Mouse (Mus musculus) CH12.LX (cell line): Measurements from ENCODE around the gene Git2. TPM values are rescaled to one million over a fixed set of nuclear protein-coding genes. Genes with fewer than 3 reads are reported as not detected.

Source experiments
- DNase-seq: peaks from one replicate; pipeline ENCODE4 v3.0.0-alpha.2; 2013; ENCODE audit errors: extremely low read depth
- H3K27ac ChIP-seq: 2 replicates; pipeline ENCODE4 v1.5.1; 2012; ENCODE audit warnings: low read depth, mild to moderate bottlenecking, control low read depth, moderate library complexity; ENCODE audit not compliant: insufficient read depth
- H3K27me3 ChIP-seq: replicated peaks from 2 replicates; pipeline ENCODE3; 2012; ENCODE audit warnings: inconsistent platforms
- H3K36me3 ChIP-seq, 2 experiments: replicated peaks in 1 of 2; 2 replicates each; pipeline versions ENCODE3 to v1.6.1; 2012; ENCODE audit warnings: inconsistent platforms in 1 of 2, low read length in 1 of 2, mild to moderate bottlenecking in 1 of 2, mixed read lengths in 1 of 2, moderate library complexity in 1 of 2; ENCODE audit not compliant: control insufficient read depth in 1 of 2, insufficient read depth in 1 of 2
- H3K4me1 ChIP-seq, 2 experiments: 2 replicates each; pipeline ENCODE4 v1.6.1; 2012; ENCODE audit warnings: inconsistent platforms in 1 of 2, moderate library complexity in 1 of 2; ENCODE audit not compliant: insufficient read depth in 2 of 2, control insufficient read depth in 1 of 2
- H3K4me2 ChIP-seq: 2 replicates; pipeline ENCODE4 v1.6.1; 2012; ENCODE audit warnings: low read depth, mild to moderate bottlenecking, control low read depth; ENCODE audit not compliant: poor library complexity, insufficient read depth, severe bottlenecking
- H3K4me3 ChIP-seq, 3 experiments: fragments of 150-350 bp in 1 of 3; sonication (generic) in 1 of 3; replicated peaks in 1 of 3; 2 replicates each; pipeline versions ENCODE3 to v1.5.1; 2011 to 2012; ENCODE audit warnings: low read depth in 2 of 3, low read length in 2 of 3, mild to moderate bottlenecking in 2 of 3, moderate library complexity in 2 of 3, control low read depth in 1 of 3, improper control_type of control experiment in 1 of 3, inconsistent platforms in 1 of 3, mixed read lengths in 1 of 3; ENCODE audit not compliant: poor library complexity in 1 of 3
- H3K79me2 ChIP-seq: replicated peaks from 2 replicates; pipeline ENCODE4 v1.6.1; 2012; ENCODE audit warnings: mild to moderate bottlenecking, moderate library complexity; ENCODE audit not compliant: control insufficient read depth, poor library complexity, insufficient read depth, severe bottlenecking; ENCODE audit errors: extremely low read depth
- H3K9ac ChIP-seq: 2 replicates; pipeline ENCODE4 v1.6.1; 2012; ENCODE audit warnings: low read depth, mild to moderate bottlenecking, control low read depth, moderate library complexity; ENCODE audit not compliant: insufficient read depth
- H3K9me3 ChIP-seq: replicated peaks from 2 replicates; pipeline ENCODE3; 2012; ENCODE audit warnings: low read length, inconsistent platforms, mixed read lengths
- CHD2 ChIP-seq: IDR thresholded peaks from 2 replicates; pipeline ENCODE4 v1.6.1; 2011; ENCODE audit warnings: low read length, improper control_type of control experiment
- CTCF ChIP-seq, 2 experiments: IDR thresholded peaks in 1 of 2; conservative IDR thresholded peaks in 1 of 2; 2 replicates each; pipeline ENCODE4 v1.5.1; 2011 to 2012; ENCODE audit warnings: low read depth in 2 of 2, low read length in 2 of 2, improper control_type of control experiment in 1 of 2, inconsistent platforms in 1 of 2, mild to moderate bottlenecking in 1 of 2, moderate library complexity in 1 of 2
- ELF1 ChIP-seq: IDR thresholded peaks from 2 replicates; pipeline ENCODE4 v1.6.1; 2014; ENCODE audit warnings: low read depth, mild to moderate bottlenecking, inconsistent platforms, low read length, improper control_type of control experiment
- ETS1 ChIP-seq: conservative IDR thresholded peaks from 2 replicates; pipeline ENCODE4 v1.6.1; 2012; ENCODE audit warnings: low read depth, mild to moderate bottlenecking, inconsistent platforms, low read length, improper control_type of control experiment, moderate library complexity
- IRF4 ChIP-seq: IDR thresholded peaks from 2 replicates; pipeline ENCODE4 v1.6.1; 2014; ENCODE audit warnings: low read depth, mild to moderate bottlenecking, inconsistent platforms, low read length, improper control_type of control experiment
- NELFE ChIP-seq: IDR thresholded peaks from 2 replicates; pipeline ENCODE4 v1.6.1; 2011; ENCODE audit warnings: low read depth, low read length, improper control_type of control experiment
- POLR2AphosphoS2 ChIP-seq: IDR thresholded peaks from 2 replicates; pipeline ENCODE4 v1.6.1; 2011; ENCODE audit warnings: low read depth, low read length, improper control_type of control experiment
- RAD21 ChIP-seq: IDR thresholded peaks from 2 replicates; pipeline ENCODE4 v1.6.1; 2011; ENCODE audit warnings: low read depth, mild to moderate bottlenecking, low read length, improper control_type of control experiment, moderate library complexity
- RCOR1 ChIP-seq: conservative IDR thresholded peaks from 2 replicates; pipeline ENCODE4 v1.6.1; 2012; ENCODE audit warnings: low read depth, mild to moderate bottlenecking, inconsistent platforms, low read length, improper control_type of control experiment
- SMC3 ChIP-seq: IDR thresholded peaks from 2 replicates; pipeline ENCODE4 v1.6.1; 2011; ENCODE audit warnings: low read depth, low read length, improper control_type of control experiment
- UBTF ChIP-seq: IDR thresholded peaks from 2 replicates; pipeline ENCODE4 v1.6.1; 2012; ENCODE audit warnings: low read depth, mild to moderate bottlenecking, inconsistent platforms, low read length, improper control_type of control experiment, moderate library complexity
- USF1 ChIP-seq: IDR thresholded peaks from 2 replicates; pipeline ENCODE4 v1.6.1; 2014; ENCODE audit warnings: low read depth, mild to moderate bottlenecking, inconsistent platforms, low read length, improper control_type of control experiment
- USF2 ChIP-seq: conservative IDR thresholded peaks from 2 replicates; pipeline ENCODE4 v1.6.1; 2011; ENCODE audit warnings: low read depth, low read length, improper control_type of control experiment
- ZC3H11A ChIP-seq: IDR thresholded peaks from 2 replicates; pipeline ENCODE4 v1.6.1; 2012; ENCODE audit warnings: low read depth, mild to moderate bottlenecking, inconsistent platforms, low read length, improper control_type of control experiment
- ZKSCAN1 ChIP-seq: IDR thresholded peaks from 2 replicates; pipeline ENCODE4 v1.6.1; 2012; ENCODE audit warnings: low read depth, inconsistent platforms, low read length, improper control_type of control experiment, borderline replicate concordance
- dilution Hi-C: fragments of 300-500 bp; cut with MboI; formaldehyde crosslinking; loops from 2 replicates; pipeline ENCODE4 v1.14.3; 2020; ENCODE audit warnings: low sequenced_read_pairs; ENCODE audit not compliant: extremely low pct_unique_long_range_greater_than_20kb, extremely low pct_ligation_motif_present
- in situ Hi-C: fragments of 300-500 bp; cut with MboI; formaldehyde crosslinking; loops from 3 replicates; pipeline ENCODE4 v1.14.3; 2019; ENCODE audit warnings: low sequenced_read_pairs, low pct_ligation_motif_present, low pct_unique_long_range_greater_than_20kb, mixed read lengths
- polyA plus RNA-seq: library from polyadenylated mRNA; unstranded; fragments of >175 nt; gene quantifications from 2 replicates; pipeline ENCODE4 v1.2.1, GENCODE M21; 2012; ENCODE audit warnings: low read depth; ENCODE audit not compliant: insufficient read length
- total RNA-seq, 2 experiments: library from RNA; depleted of rRNA; stranded (reverse); fragments of 300-350 nt in 1 of 2; fragments of >200 nt in 1 of 2; gene quantifications; 2 replicates each; pipeline ENCODE4 v1.2.3; 2012 to 2014

Git2 gene
- total and polyA plus RNA-seq, 3 experiments: 12.3 to 29.4 (median 22.1) TPM

DNA sequence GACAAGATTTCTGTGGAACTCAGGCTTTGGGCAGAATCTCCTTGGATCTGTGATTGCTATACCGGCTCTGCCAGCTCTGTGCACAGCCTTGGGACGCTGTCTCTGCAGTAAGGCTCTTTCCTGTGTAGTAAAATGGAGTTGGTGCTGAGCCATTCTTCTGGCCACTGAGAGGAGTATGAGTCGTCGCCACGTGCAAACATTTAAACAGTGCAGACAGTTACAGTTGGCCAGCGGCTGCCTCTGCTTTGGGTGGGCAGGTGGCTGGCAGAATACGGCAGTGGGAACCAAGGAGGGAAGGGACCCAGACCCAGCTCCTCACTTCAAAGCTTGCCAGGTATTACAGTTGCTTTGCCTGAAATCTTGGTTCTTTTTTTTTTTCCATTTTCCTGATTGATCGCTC is 21.9 kb upstream of the Git2 start:
- H3K36me3 ChIP-seq: peaks cover 59 to 91% of the 10 kb centered on the region in 2 experiments

GRCm38 (mm10) chr5:114796299-114797012 is 21.1 kb upstream of the Git2 start:
- H3K79me2 ChIP-seq: no peaks in the 10 kb centered on the region
- no peak for TF ChIP-seq UBTF
- no peak for TF ChIP-seq RCOR1
- no peaks in the 10 kb centered on the region for H3K27me3 ChIP-seq
- no peaks in the 10 kb centered on the region for H3K9me3 ChIP-seq
- H3K9ac ChIP-seq: no peak overlapping the region
- no peak overlapping the region for H3K27ac ChIP-seq
- in situ Hi-C loops: no loop called here
- no peak for DNase-seq
- H3K36me3 ChIP-seq: peaks cover 63 to 92% of the 10 kb centered on the region in 2 experiments
- H3K4me1 ChIP-seq: peaks cover 5 to 13% of the 10 kb centered on the region in 2 experiments; a peak in 3 of 4 replicates
- H3K4me2 ChIP-seq: no peak overlapping the region
- no peak overlapping the region for H3K4me3 ChIP-seq
- dilution Hi-C loops: no loop called here

More for the DNA sequence above, 21.9 kb upstream of the Git2 start:
- DNase-seq: no peak
- no peak overlapping the region for H3K27ac ChIP-seq
- H3K27me3 ChIP-seq: no peaks in the 10 kb centered on the region
- H3K9ac ChIP-seq: no peak overlapping the region
- H3K9me3 ChIP-seq: no peaks in the 10 kb centered on the region
- dilution Hi-C loops: no loop called here
- H3K79me2 ChIP-seq: no peaks in the 10 kb centered on the region
- H3K4me1 ChIP-seq: peaks cover 5 to 13% of the 10 kb centered on the region in 2 experiments; a peak in 3 of 4 replicates
- no peak overlapping the region for H3K4me3 ChIP-seq
- TF ChIP-seq ETS1: no peak
- no peak for TF ChIP-seq CHD2
- TF ChIP-seq ELF1: no peak
- no peak for TF ChIP-seq USF1
- TF ChIP-seq ZC3H11A: no peak
- TF ChIP-seq SMC3: no peak
- no peak for TF ChIP-seq RAD21
- TF ChIP-seq CTCF (conservative IDR thresholded peaks at IDR 0.05 in 1 of 2, IDR thresholded peaks at IDR 0.05 in 1 of 2; ENCODE audit: low read depth in 2 of 2, low read length in 2 of 2): no peak
- no peak for TF ChIP-seq ZKSCAN1
- no peak for TF ChIP-seq POLR2AphosphoS2
- no peak for TF ChIP-seq IRF4
- no peak for TF ChIP-seq USF2
- TF ChIP-seq NELFE: no peak
- H3K4me2 ChIP-seq: no peak overlapping the region
- in situ Hi-C loops: no loop called here
